8 mouse cellular contexts compared by ENCODE assay signal in the genomic region with DNA sequence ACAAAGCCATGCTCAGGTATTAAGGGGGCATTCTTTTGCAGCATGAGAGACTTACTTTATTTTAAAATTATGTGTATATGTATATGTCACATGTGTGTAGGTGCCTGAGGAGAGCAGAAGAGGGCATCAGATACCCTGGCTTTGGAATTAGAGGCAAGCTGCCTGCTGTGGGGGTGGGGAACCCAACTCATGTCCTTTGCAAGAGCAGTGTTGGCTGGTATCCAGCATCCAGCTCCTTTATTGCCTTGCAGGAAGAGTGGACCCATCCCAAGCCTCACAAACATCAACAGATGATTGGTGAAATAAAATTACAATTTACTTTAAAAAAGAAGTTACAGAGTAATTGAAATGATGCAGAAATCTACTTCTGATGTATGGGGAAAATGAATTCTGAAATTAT. TPM values are rescaled to one million over a fixed set of nuclear protein-coding genes. Genes with fewer than 3 reads are reported as not detected.
"Had no signal": no experiment of that assay in that cellular context is flagged by ENCODE, and none has a peak within 500 bp of the region (broad histone marks: within the 10 kb centered on the region; RNA-seq: fewer than 3 reads in every experiment).

No protein-coding gene starts in this region.

- DNase-seq: kidney, adult 11 months; kidney, adult 9 months; layer of hippocampus, adult 9-11 months; layer of hippocampus, postnatal 36 days; lung, postnatal 14 days; thymus, adult 2 months; thymus, postnatal 25 days had no signal

RNA-seq across cellular contexts. Expression of a gene that starts 36.7 kb away (rescaled TPM):
- total RNA-seq: monocyte, adult 5-6 weeks had no signal
